Mouse (Mus musculus): Measurements from ENCODE around the gene Nle1. TPM values are rescaled to one million over a fixed set of nuclear protein-coding genes. Genes with fewer than 3 reads are reported as not detected.

The Nle1 gene
- polyA plus RNA-seq, 1 experiment = 85.8 TPM

DNA sequence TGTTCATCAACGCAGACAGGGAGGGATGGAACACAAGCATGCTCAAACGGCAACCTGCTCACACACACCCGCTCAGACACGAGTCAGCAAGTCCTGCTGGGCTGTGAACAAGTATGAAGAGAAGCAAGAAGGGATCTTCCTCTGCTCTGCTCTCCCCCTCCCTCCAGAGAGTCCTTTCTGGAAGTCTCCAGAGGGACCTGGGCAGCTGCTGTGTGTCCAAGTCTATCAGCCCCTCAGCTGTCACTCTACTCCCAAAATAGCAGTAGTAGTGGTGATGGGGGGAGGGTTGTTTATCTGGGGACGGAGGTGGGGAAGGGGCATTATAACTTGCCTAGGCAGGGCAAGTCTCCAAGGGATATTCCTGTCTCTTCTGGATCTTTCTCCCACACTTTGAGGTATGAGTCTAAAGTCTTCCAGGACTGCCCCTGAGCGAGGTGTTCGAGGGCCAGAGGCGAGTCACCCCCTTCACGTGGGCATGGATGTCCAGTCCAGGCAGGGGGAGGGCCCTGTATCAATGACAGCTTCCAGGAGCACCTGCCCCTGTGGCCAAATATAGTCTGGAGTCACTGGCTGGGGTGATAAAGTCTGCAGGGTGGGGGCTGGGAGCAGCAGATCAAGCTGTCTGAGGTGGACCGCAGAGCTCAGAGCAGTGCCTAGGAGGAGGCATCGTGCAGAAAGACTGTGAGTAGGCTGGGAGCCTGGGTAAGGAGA lies 2.6 kb upstream of the Nle1 start:
- Histone ChIP-seq H3K27ac (ENCODE audit: control insufficient read depth, insufficient read depth, low read length) (no peak overlapping the region), H3K36me3 (ENCODE audit: control insufficient read depth, insufficient read depth, low read length) (no peaks in the 10 kb centered on the region), H3K27me3 (ENCODE audit: control insufficient read depth, insufficient read depth, low read length) (no peaks in the 10 kb centered on the region), H3K4me3 (ENCODE audit: control insufficient read depth, insufficient read depth, low read length) (no peak overlapping the region), H3K4me1 (replicated peaks; ENCODE audit: control insufficient read depth, insufficient read depth, low read length) (peaks cover 10% of the 10 kb centered on the region)
- 87% methylated on average over 11 of the region's 11 CpGs for WGBS
- no peak for TF ChIP-seq POLR2A (IDR thresholded peaks at IDR 0.05; ENCODE audit: control insufficient read depth, extremely low read depth, insufficient read depth, low read length, poor library complexity)
- TF ChIP-seq CTCF (IDR thresholded peaks at IDR 0.05; ENCODE audit: borderline replicate concordance, control insufficient read depth, extremely low read depth, insufficient read depth, low read length, poor library complexity) = no peak
- DNase-seq = no peak

GRCm38 (mm10) chr11:82910250-82910649 lies 2.0 kb upstream of the Nle1 start, which contains the start of gene Unc45b:
Gene Unc45b (plus strand): TSS chr11:82910550.
- H3K4me3 ChIP-seq (ENCODE audit: control insufficient read depth, insufficient read depth, low read length) = no peak within 1 kb of the TSS
- no peak for DNase-seq
- H3K27ac ChIP-seq (ENCODE audit: control insufficient read depth, insufficient read depth, low read length) = no peak within 1 kb of the TSS
- peaks cover 10% of the 10 kb centered on the region for H3K4me1 ChIP-seq (replicated peaks; ENCODE audit: control insufficient read depth, insufficient read depth, low read length)
- 96% methylated on average over 4 of the region's 4 CpGs for WGBS
- TF ChIP-seq POLR2A (IDR thresholded peaks at IDR 0.05; ENCODE audit: control insufficient read depth, extremely low read depth, insufficient read depth, low read length, poor library complexity) = no peak
- TF ChIP-seq CTCF (IDR thresholded peaks at IDR 0.05; ENCODE audit: borderline replicate concordance, control insufficient read depth, extremely low read depth, insufficient read depth, low read length, poor library complexity) = no peak
- no peaks in the 10 kb centered on the region for H3K27me3 ChIP-seq (ENCODE audit: control insufficient read depth, insufficient read depth, low read length)
- no peaks in the 10 kb centered on the region for H3K36me3 ChIP-seq (ENCODE audit: control insufficient read depth, insufficient read depth, low read length)

GRCm38 (mm10) chr11:82908608-82908989 lies 388 bp upstream of the Nle1 start:
- Histone ChIP-seq H3K27me3 (ENCODE audit: control insufficient read depth, insufficient read depth, low read length) (no peaks in the 10 kb centered on the region), H3K4me3 (ENCODE audit: control insufficient read depth, insufficient read depth, low read length) (no peak overlapping the region)
- WGBS = 53% methylated on average over 10 of the region's 10 CpGs

DNA sequence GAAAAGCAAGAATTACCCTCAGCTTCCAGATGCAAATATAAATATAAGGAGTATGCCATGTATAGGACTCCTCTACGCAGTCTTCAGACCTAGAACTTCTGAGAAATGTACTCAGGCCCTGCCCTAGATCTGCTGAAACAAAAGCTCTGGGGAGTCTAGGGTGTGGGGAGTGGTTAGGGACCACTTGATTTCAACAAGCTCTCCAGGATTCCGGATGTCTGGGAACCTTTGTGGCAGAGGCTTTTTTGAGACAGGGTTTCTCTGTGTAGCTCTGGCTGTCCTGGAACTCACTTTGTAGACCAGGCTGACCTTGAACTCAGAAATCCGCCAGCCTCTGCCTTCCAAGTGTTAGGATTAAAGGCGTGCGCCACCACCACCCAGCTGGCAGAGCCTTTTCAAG lies 2.4 kb downstream of the Nle1 start:
- Histone ChIP-seq H3K27me3 (ENCODE audit: control insufficient read depth, insufficient read depth, low read length) (no peaks in the 10 kb centered on the region), H3K36me3 (ENCODE audit: control insufficient read depth, insufficient read depth, low read length) (peaks cover 26% of the 10 kb centered on the region), H3K4me1 (replicated peaks; ENCODE audit: control insufficient read depth, insufficient read depth, low read length) (peaks cover 10% of the 10 kb centered on the region), H3K4me3 (ENCODE audit: control insufficient read depth, insufficient read depth, low read length) (no peak overlapping the region), H3K27ac (ENCODE audit: control insufficient read depth, insufficient read depth, low read length) (no peak overlapping the region)
- 97% methylated on average over 5 of the region's 5 CpGs for WGBS
- no peak for DNase-seq
- TF ChIP-seq CTCF (IDR thresholded peaks at IDR 0.05; ENCODE audit: borderline replicate concordance, control insufficient read depth, extremely low read depth, insufficient read depth, low read length, poor library complexity) = no peak
- TF ChIP-seq POLR2A (IDR thresholded peaks at IDR 0.05; ENCODE audit: control insufficient read depth, extremely low read depth, insufficient read depth, low read length, poor library complexity) = no peak

More at GRCm38 (mm10) chr11:82908608-82908989, 388 bp upstream of the Nle1 start:
- no peak for DNase-seq
- TF ChIP-seq CTCF (IDR thresholded peaks at IDR 0.05; ENCODE audit: borderline replicate concordance, control insufficient read depth, extremely low read depth, insufficient read depth, low read length, poor library complexity) (no peak), POLR2A (IDR thresholded peaks at IDR 0.05; ENCODE audit: control insufficient read depth, extremely low read depth, insufficient read depth, low read length, poor library complexity) (no peak)
- Histone ChIP-seq H3K36me3 (ENCODE audit: control insufficient read depth, insufficient read depth, low read length) (peaks cover 9% of the 10 kb centered on the region), H3K27ac (ENCODE audit: control insufficient read depth, insufficient read depth, low read length) (no peak overlapping the region), H3K4me1 (replicated peaks; ENCODE audit: control insufficient read depth, insufficient read depth, low read length) (peaks cover 10% of the 10 kb centered on the region)

DNA sequence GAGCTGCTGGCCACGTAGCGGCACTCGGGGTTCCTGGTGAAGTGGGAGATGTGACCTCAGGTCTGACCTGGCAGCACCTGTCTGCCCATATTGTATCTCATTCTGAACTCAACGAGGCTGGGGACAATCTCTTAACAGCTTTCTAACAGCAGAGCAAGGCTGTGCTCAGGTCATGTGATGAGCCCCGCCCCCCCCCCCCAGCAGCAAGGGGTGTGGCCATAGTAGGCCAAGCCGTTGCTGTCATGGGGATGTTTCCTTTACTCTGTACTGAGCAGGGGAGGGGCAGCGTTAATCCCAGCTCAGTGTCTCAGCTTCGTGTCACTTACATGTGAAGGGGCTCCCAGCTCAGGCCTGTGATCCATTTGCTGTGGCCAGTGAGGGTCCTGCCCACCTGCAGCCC lies 3.3 kb downstream of the Nle1 start:
- WGBS = 71% methylated on average over 8 of the region's 8 CpGs
- no peaks in the 10 kb centered on the region for H3K27me3 ChIP-seq (ENCODE audit: control insufficient read depth, insufficient read depth, low read length)
- no peak for DNase-seq
- peaks cover 32% of the 10 kb centered on the region for H3K36me3 ChIP-seq (ENCODE audit: control insufficient read depth, insufficient read depth, low read length)
- no peak overlapping the region for H3K4me3 ChIP-seq (ENCODE audit: control insufficient read depth, insufficient read depth, low read length)
- TF ChIP-seq POLR2A (IDR thresholded peaks at IDR 0.05; ENCODE audit: control insufficient read depth, extremely low read depth, insufficient read depth, low read length, poor library complexity) (no peak), CTCF (IDR thresholded peaks at IDR 0.05; ENCODE audit: borderline replicate concordance, control insufficient read depth, extremely low read depth, insufficient read depth, low read length, poor library complexity) (no peak)
- peaks cover 10% of the 10 kb centered on the region for H3K4me1 ChIP-seq (replicated peaks; ENCODE audit: control insufficient read depth, insufficient read depth, low read length)
- H3K27ac ChIP-seq (ENCODE audit: control insufficient read depth, insufficient read depth, low read length) = no peak overlapping the region

- H3K27ac ChIP-seq (ENCODE audit: control insufficient read depth, insufficient read depth, low read length) = no peak overlapping the region
- DNase-seq = no peak
- peaks cover 32% of the 10 kb centered on the region for H3K36me3 ChIP-seq (ENCODE audit: control insufficient read depth, insufficient read depth, low read length)
- H3K4me3 ChIP-seq (ENCODE audit: control insufficient read depth, insufficient read depth, low read length) = no peak overlapping the region
- H3K4me1 ChIP-seq (replicated peaks; ENCODE audit: control insufficient read depth, insufficient read depth, low read length) = no peaks in the 10 kb centered on the region
- TF ChIP-seq CTCF (IDR thresholded peaks at IDR 0.05; ENCODE audit: borderline replicate concordance, control insufficient read depth, extremely low read depth, insufficient read depth, low read length, poor library complexity) (no peak), POLR2A (IDR thresholded peaks at IDR 0.05; ENCODE audit: control insufficient read depth, extremely low read depth, insufficient read depth, low read length, poor library complexity) (no peak)
- no peaks in the 10 kb centered on the region for H3K27me3 ChIP-seq (ENCODE audit: control insufficient read depth, insufficient read depth, low read length)
- 94% methylated on average over 20 of the region's 20 CpGs for WGBS
Observed at GRCm38 (mm10) chr11:82901606-82902310, 6.5 kb downstream of the Nle1 start.
